Mouse (Mus musculus): ENCODE measurements at regions not wholly inside any gene's neighbourhood (a gene's known extent, or its start where the extent isn't known, plus 50 kb on each side); places are given as distances from the start of the nearest gene placed in this dataset.

- H3K9me3 ChIP-seq (replicated peaks; ENCODE audit: control insufficient read depth, insufficient read depth, low read length, poor library complexity, severe bottlenecking) = no peaks in the 10 kb centered on the region
- H3K36me3 ChIP-seq (ENCODE audit: control insufficient read depth, insufficient read depth, low read length, poor library complexity, severe bottlenecking) = no peaks in the 10 kb centered on the region
- H3K27ac ChIP-seq (ENCODE audit: insufficient read depth, low read length) = no peak overlapping the region
- no peaks in the 10 kb centered on the region for H3K4me1 ChIP-seq (ENCODE audit: control insufficient read depth, insufficient read depth, low read length)
- no peak overlapping the region for H3K4me3 ChIP-seq (ENCODE audit: low read depth, low read length)
- H3K27me3 ChIP-seq (ENCODE audit: control insufficient read depth, insufficient read depth, low read length, poor library complexity, severe bottlenecking) = no peaks in the 10 kb centered on the region
- H3K9ac ChIP-seq (ENCODE audit: low read depth, poor library complexity, severe bottlenecking) = no peak overlapping the region
- no peak for TF ChIP-seq EP300 (IDR thresholded peaks at IDR 0.05; ENCODE audit: insufficient read depth, low read depth, low read length)
- no peak for TF ChIP-seq CTCF (IDR thresholded peaks at IDR 0.05; ENCODE audit: low read depth, low read length)
- TF ChIP-seq POLR2A (IDR thresholded peaks at IDR 0.05; ENCODE audit: insufficient read depth, low read length) = no peak
Observed at GRCm38 (mm10) chr5:119398475-119398874, 272.0 kb upstream of the Tbx3 start.

- no peak overlapping the region for H3K27ac ChIP-seq (ENCODE audit: insufficient read depth, low read length)
- TF ChIP-seq POLR2A (IDR thresholded peaks at IDR 0.05; ENCODE audit: insufficient read depth, low read length) (no peak), CTCF (IDR thresholded peaks at IDR 0.05; ENCODE audit: low read depth, low read length) (no peak), EP300 (IDR thresholded peaks at IDR 0.05; ENCODE audit: insufficient read depth, low read depth, low read length) (no peak)
- no peaks in the 10 kb centered on the region for H3K4me1 ChIP-seq (ENCODE audit: control insufficient read depth, insufficient read depth, low read length)
- no peak overlapping the region for H3K9ac ChIP-seq (ENCODE audit: low read depth, poor library complexity, severe bottlenecking)
- no peaks in the 10 kb centered on the region for H3K27me3 ChIP-seq (ENCODE audit: control insufficient read depth, insufficient read depth, low read length, poor library complexity, severe bottlenecking)
- no peaks in the 10 kb centered on the region for H3K36me3 ChIP-seq (ENCODE audit: control insufficient read depth, insufficient read depth, low read length, poor library complexity, severe bottlenecking)
- no peaks in the 10 kb centered on the region for H3K9me3 ChIP-seq (replicated peaks; ENCODE audit: control insufficient read depth, insufficient read depth, low read length, poor library complexity, severe bottlenecking)
- no peak overlapping the region for H3K4me3 ChIP-seq (ENCODE audit: low read depth, low read length)
Observed at GRCm38 (mm10) chr5:119400223-119400935, 270.1 kb upstream of the Tbx3 start.

GRCm38 (mm10) chr5:119401915-119402314 lies 268.6 kb upstream of the Tbx3 start:
- Histone ChIP-seq H3K36me3 (ENCODE audit: control insufficient read depth, insufficient read depth, low read length, poor library complexity, severe bottlenecking) (no peaks in the 10 kb centered on the region), H3K27ac (ENCODE audit: insufficient read depth, low read length) (no peak overlapping the region), H3K9me3 (replicated peaks; ENCODE audit: control insufficient read depth, insufficient read depth, low read length, poor library complexity, severe bottlenecking) (no peaks in the 10 kb centered on the region), H3K27me3 (ENCODE audit: control insufficient read depth, insufficient read depth, low read length, poor library complexity, severe bottlenecking) (no peaks in the 10 kb centered on the region), H3K4me3 (ENCODE audit: low read depth, low read length) (no peak overlapping the region), H3K9ac (ENCODE audit: low read depth, poor library complexity, severe bottlenecking) (no peak overlapping the region), H3K4me1 (ENCODE audit: control insufficient read depth, insufficient read depth, low read length) (no peaks in the 10 kb centered on the region)
- no peak for TF ChIP-seq CTCF (IDR thresholded peaks at IDR 0.05; ENCODE audit: low read depth, low read length)
- TF ChIP-seq EP300 (IDR thresholded peaks at IDR 0.05; ENCODE audit: insufficient read depth, low read depth, low read length) = no peak
- no peak for TF ChIP-seq POLR2A (IDR thresholded peaks at IDR 0.05; ENCODE audit: insufficient read depth, low read length)

- Histone ChIP-seq H3K27ac (ENCODE audit: insufficient read depth, low read length) (no peak overlapping the region), H3K4me3 (ENCODE audit: low read depth, low read length) (peak overlapping the region; percentile 44), H3K9ac (ENCODE audit: low read depth, poor library complexity, severe bottlenecking) (no peak overlapping the region), H3K4me1 (ENCODE audit: control insufficient read depth, insufficient read depth, low read length) (no peaks in the 10 kb centered on the region), H3K36me3 (ENCODE audit: control insufficient read depth, insufficient read depth, low read length, poor library complexity, severe bottlenecking) (no peaks in the 10 kb centered on the region), H3K27me3 (ENCODE audit: control insufficient read depth, insufficient read depth, low read length, poor library complexity, severe bottlenecking) (no peaks in the 10 kb centered on the region), H3K9me3 (replicated peaks; ENCODE audit: control insufficient read depth, insufficient read depth, low read length, poor library complexity, severe bottlenecking) (no peaks in the 10 kb centered on the region)
- TF ChIP-seq EP300 (IDR thresholded peaks at IDR 0.05; ENCODE audit: insufficient read depth, low read depth, low read length) = no peak
- no peak for TF ChIP-seq CTCF (IDR thresholded peaks at IDR 0.05; ENCODE audit: low read depth, low read length)
- TF ChIP-seq POLR2A (IDR thresholded peaks at IDR 0.05; ENCODE audit: insufficient read depth, low read length) = no peak
Observed at GRCm38 (mm10) chr5:119402651-119403050, 267.8 kb upstream of the Tbx3 start.

- H3K4me1 ChIP-seq (ENCODE audit: control insufficient read depth, insufficient read depth, low read length) = no peaks in the 10 kb centered on the region
- 0 out of 2 replicates have a peak, but pooled peaks cover 3% of the 10 kb centered on the region for H3K9me3 ChIP-seq (replicated peaks; ENCODE audit: control insufficient read depth, insufficient read depth, low read length, poor library complexity, severe bottlenecking)
- H3K27ac ChIP-seq (ENCODE audit: insufficient read depth, low read length) = no peak overlapping the region
- no peaks in the 10 kb centered on the region; the same call in 1 of the 2 replicates for H3K27me3 ChIP-seq (ENCODE audit: control insufficient read depth, insufficient read depth, low read length, poor library complexity, severe bottlenecking)
- H3K9ac ChIP-seq (ENCODE audit: low read depth, poor library complexity, severe bottlenecking) = no peak overlapping the region
- TF ChIP-seq POLR2A (IDR thresholded peaks at IDR 0.05; ENCODE audit: insufficient read depth, low read length) = no peak
- no peak for TF ChIP-seq CTCF (IDR thresholded peaks at IDR 0.05; ENCODE audit: low read depth, low read length)
- TF ChIP-seq EP300 (IDR thresholded peaks at IDR 0.05; ENCODE audit: insufficient read depth, low read depth, low read length) = no peak
- no peaks in the 10 kb centered on the region for H3K36me3 ChIP-seq (ENCODE audit: control insufficient read depth, insufficient read depth, low read length, poor library complexity, severe bottlenecking)
- H3K4me3 ChIP-seq (ENCODE audit: low read depth, low read length) = no peak overlapping the region
Observed at GRCm38 (mm10) chr5:119410966-119411365, 259.5 kb upstream of the Tbx3 start.

- H3K27me3 ChIP-seq (ENCODE audit: control insufficient read depth, insufficient read depth, low read length, poor library complexity, severe bottlenecking) = no peaks in the 10 kb centered on the region; the same call in 1 of the 2 replicates
- H3K36me3 ChIP-seq (ENCODE audit: control insufficient read depth, insufficient read depth, low read length, poor library complexity, severe bottlenecking) = no peaks in the 10 kb centered on the region
- TF ChIP-seq EP300 (IDR thresholded peaks at IDR 0.05; ENCODE audit: insufficient read depth, low read depth, low read length) (no peak), CTCF (IDR thresholded peaks at IDR 0.05; ENCODE audit: low read depth, low read length) (no peak), POLR2A (IDR thresholded peaks at IDR 0.05; ENCODE audit: insufficient read depth, low read length) (no peak)
- H3K9ac ChIP-seq (ENCODE audit: low read depth, poor library complexity, severe bottlenecking) = no peak overlapping the region
- 0 out of 2 replicates have a peak, but pooled peaks cover 3% of the 10 kb centered on the region for H3K9me3 ChIP-seq (replicated peaks; ENCODE audit: control insufficient read depth, insufficient read depth, low read length, poor library complexity, severe bottlenecking)
- no peak overlapping the region for H3K27ac ChIP-seq (ENCODE audit: insufficient read depth, low read length)
- no peaks in the 10 kb centered on the region for H3K4me1 ChIP-seq (ENCODE audit: control insufficient read depth, insufficient read depth, low read length)
- H3K4me3 ChIP-seq (ENCODE audit: low read depth, low read length) = no peak overlapping the region
Observed at GRCm38 (mm10) chr5:119415835-119416234, 254.6 kb upstream of the Tbx3 start.

Data from ES-Bruce4 (cell line).